Mouse (Mus musculus) forebrain, embryonic 14.5 days (tissue): ENCODE data around the gene Wfdc21. TPM values are rescaled to one million over a fixed set of nuclear protein-coding genes. Genes with fewer than 3 reads are reported as not detected.
A peak's percentile ranks its signal among the peaks of the same experiment; 100 is the strongest.

Experiments used
- ATAC-seq: fragments of 200-750 bp; cut with Nextera tagmentation; 2 replicates; pipeline ENCODE4 v1.8.0; 2017; ENCODE audit warnings: mild to moderate bottlenecking, moderate library complexity
- DNase-seq: peaks from one replicate; pipeline ENCODE4 v3.0.0-alpha.2; 2015; ENCODE audit warnings: low spot score
- H3K27ac ChIP-seq: fragments of 300-500 bp; sonication (generic); 2 replicates; pipeline ENCODE4 v1.5.1; 2014; ENCODE audit warnings: low read depth, mild to moderate bottlenecking, control low read depth, low read length, moderate library complexity
- H3K27me3 ChIP-seq: fragments of 300-500 bp; sonication (generic); replicated peaks from 2 replicates; pipeline ENCODE4 v1.6.1; 2014; ENCODE audit warnings: low read length, control low read depth, mixed read lengths; ENCODE audit not compliant: control insufficient read depth, insufficient read depth
- H3K36me3 ChIP-seq: fragments of 300-500 bp; sonication (generic); 2 replicates; pipeline ENCODE4 v1.6.1; 2014; ENCODE audit warnings: low read length, control low read depth; ENCODE audit not compliant: control insufficient read depth, insufficient read depth
- H3K4me1 ChIP-seq: fragments of 300-500 bp; sonication (generic); 2 replicates; pipeline ENCODE4 v1.6.1; 2014; ENCODE audit warnings: antibody characterized with exemption, low read length, control low read depth; ENCODE audit not compliant: control insufficient read depth, insufficient read depth
- H3K4me2 ChIP-seq: fragments of 300-500 bp; sonication (generic); 2 replicates; pipeline ENCODE4 v1.6.1; 2014; ENCODE audit warnings: mild to moderate bottlenecking, control low read depth, low read length
- H3K4me3 ChIP-seq: fragments of 300-500 bp; sonication (generic); 2 replicates; pipeline ENCODE4 v1.5.1; 2014; ENCODE audit warnings: low read depth, low read length, control low read depth
- H3K9ac ChIP-seq: fragments of 300-500 bp; sonication (generic); 2 replicates; pipeline ENCODE4 v1.6.1; 2014; ENCODE audit warnings: mild to moderate bottlenecking, low read length, control low read depth, moderate library complexity
- H3K9me3 ChIP-seq: fragments of 300-500 bp; sonication (generic); replicated peaks from 2 replicates; pipeline ENCODE4 v1.6.1; 2016; ENCODE audit warnings: low read length, control low read depth, mixed read lengths; ENCODE audit not compliant: control insufficient read depth
- WGBS: fragments of 180-500 bp; shearing (Covaris S2); extraction: QIAGEN DNeasy Blood & Tissue Kit; methylation state at CpG from one replicate; pipeline ENCODE4 v1.1.7; 2014; 5-methylcytosine and 5-hydroxymethylcytosine counted together
- polyA plus RNA-seq: library from polyadenylated mRNA; unstranded; fragments of >200 nt; fragmentation: Nextera tagmentation; extraction: Ambion mirVana; gene quantifications from 2 replicates; pipeline ENCODE4 v1.2.1, GENCODE M21; 2014

Gene Wfdc21
- polyA plus RNA-seq, 1 experiment from 2014 or later = not detected

GRCm38 (mm10) chr11:83789259-83789658 lies 42.5 kb downstream of the Wfdc21 start:
- Histone ChIP-seq H3K4me1 (no peaks in the 10 kb centered on the region), H3K4me2 (no peak overlapping the region), H3K9me3 (no peaks in the 10 kb centered on the region), H3K36me3 (peaks cover 3% of the 10 kb centered on the region; the same call in 1 of the 2 replicates), H3K27ac (no peak overlapping the region), H3K4me3 (no peak overlapping the region), H3K27me3 (no peaks in the 10 kb centered on the region), H3K9ac (no peak overlapping the region)
- ATAC-seq = no peak
- WGBS = 73% methylated on average over 13 of the region's 13 CpGs
- DNase-seq = no peak

GRCm38 (mm10) chr11:83791133-83791532 lies 44.4 kb downstream of the Wfdc21 start:
- Histone ChIP-seq H3K4me3 (no peak overlapping the region), H3K4me2 (no peak overlapping the region), H3K9me3 (no peaks in the 10 kb centered on the region), H3K27me3 (no peaks in the 10 kb centered on the region), H3K4me1 (no peaks in the 10 kb centered on the region; the same call in 1 of the 2 replicates), H3K36me3 (peaks cover 3% of the 10 kb centered on the region; the same call in 1 of the 2 replicates), H3K9ac (no peak overlapping the region), H3K27ac (no peak overlapping the region)
- no peak for ATAC-seq
- no peak for DNase-seq
- WGBS = 76% methylated on average over 4 of the region's 4 CpGs

GRCm38 (mm10) chr11:83792316-83792914 lies 45.7 kb downstream of the Wfdc21 start:
- ATAC-seq (no peak), DNase-seq (no peak)
- Histone ChIP-seq H3K4me1 (no peaks in the 10 kb centered on the region; the same call in 1 of the 2 replicates), H3K9me3 (no peaks in the 10 kb centered on the region), H3K9ac (no peak overlapping the region), H3K36me3 (no peaks in the 10 kb centered on the region), H3K27me3 (no peaks in the 10 kb centered on the region), H3K4me3 (no peak overlapping the region), H3K27ac (no peak overlapping the region), H3K4me2 (no peak overlapping the region)
- WGBS = 87% methylated on average over 12 of the region's 12 CpGs

GRCm38 (mm10) chr11:83793264-83793663 lies 46.5 kb downstream of the Wfdc21 start:
- H3K27me3 ChIP-seq = no peaks in the 10 kb centered on the region
- no peak overlapping the region for H3K27ac ChIP-seq
- DNase-seq (no peak), ATAC-seq (no peak)
- no peaks in the 10 kb centered on the region; the same call in 1 of the 2 replicates for H3K4me1 ChIP-seq
- no peaks in the 10 kb centered on the region for H3K36me3 ChIP-seq
- no peak overlapping the region for H3K9ac ChIP-seq
- WGBS = 84% methylated on average over 14 of the region's 14 CpGs
- no peak overlapping the region for H3K4me3 ChIP-seq
- no peaks in the 10 kb centered on the region for H3K9me3 ChIP-seq
- no peak overlapping the region for H3K4me2 ChIP-seq

DNA sequence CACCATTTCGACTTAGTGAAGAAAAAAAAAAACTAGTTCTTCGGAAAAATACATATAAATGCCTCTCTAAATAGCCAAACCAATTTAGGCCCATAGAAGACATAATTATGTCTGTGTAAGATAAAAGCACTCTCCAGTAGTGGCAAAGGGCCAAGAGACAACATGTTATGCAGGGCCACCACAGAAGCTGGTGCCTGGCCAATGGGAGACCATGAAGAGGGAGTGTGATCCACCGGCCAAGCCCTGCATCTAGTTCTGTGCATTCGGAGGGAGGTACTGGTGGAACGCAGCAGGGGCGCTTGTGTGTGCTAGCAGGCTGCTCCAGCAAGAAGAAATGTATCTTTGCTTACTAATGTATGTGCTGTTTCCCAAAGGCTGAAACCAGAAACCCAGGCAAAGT lies 49.4 kb downstream of the Wfdc21 start:
- H3K27ac ChIP-seq = no peak overlapping the region
- H3K4me2 ChIP-seq = no peak overlapping the region
- no peak overlapping the region for H3K9ac ChIP-seq
- no peaks in the 10 kb centered on the region for H3K9me3 ChIP-seq
- H3K4me1 ChIP-seq = no peaks in the 10 kb centered on the region; the same call in 1 of the 2 replicates
- peak; percentile 80 for ATAC-seq
- 28% methylated on average over 6 of the region's 6 CpGs for WGBS
- H3K36me3 ChIP-seq = no peaks in the 10 kb centered on the region
- peak; percentile 91 for DNase-seq
- H3K4me3 ChIP-seq = no peak overlapping the region
- no peaks in the 10 kb centered on the region for H3K27me3 ChIP-seq

- H3K36me3 ChIP-seq = no peaks in the 10 kb centered on the region
- H3K4me2 ChIP-seq = no peak overlapping the region
- H3K9me3 ChIP-seq = no peaks in the 10 kb centered on the region
- ATAC-seq = no peak
- DNase-seq = no peak
- WGBS = 80% methylated on average over 10 of the region's 10 CpGs
- no peak overlapping the region for H3K4me3 ChIP-seq
- no peak overlapping the region for H3K9ac ChIP-seq
- H3K27me3 ChIP-seq = no peaks in the 10 kb centered on the region
- H3K4me1 ChIP-seq = no peaks in the 10 kb centered on the region; the same call in 1 of the 2 replicates
- H3K27ac ChIP-seq = no peak overlapping the region
Measured at GRCm38 (mm10) chr11:83796980-83797608, 50.4 kb downstream of the Wfdc21 start.

- H3K27me3 ChIP-seq = no peaks in the 10 kb centered on the region
- H3K36me3 ChIP-seq = no peaks in the 10 kb centered on the region
- no peak overlapping the region for H3K4me2 ChIP-seq
- no peak overlapping the region for H3K4me3 ChIP-seq
- H3K9ac ChIP-seq = no peak overlapping the region
- H3K27ac ChIP-seq = no peak overlapping the region
- no peaks in the 10 kb centered on the region for H3K9me3 ChIP-seq
- WGBS = 74% methylated on average over 12 of the region's 12 CpGs
- no peaks in the 10 kb centered on the region; the same call in 1 of the 2 replicates for H3K4me1 ChIP-seq
- no peak for DNase-seq
- no peak for ATAC-seq
Measured at GRCm38 (mm10) chr11:83799871-83800430, 53.2 kb downstream of the Wfdc21 start.

DNA sequence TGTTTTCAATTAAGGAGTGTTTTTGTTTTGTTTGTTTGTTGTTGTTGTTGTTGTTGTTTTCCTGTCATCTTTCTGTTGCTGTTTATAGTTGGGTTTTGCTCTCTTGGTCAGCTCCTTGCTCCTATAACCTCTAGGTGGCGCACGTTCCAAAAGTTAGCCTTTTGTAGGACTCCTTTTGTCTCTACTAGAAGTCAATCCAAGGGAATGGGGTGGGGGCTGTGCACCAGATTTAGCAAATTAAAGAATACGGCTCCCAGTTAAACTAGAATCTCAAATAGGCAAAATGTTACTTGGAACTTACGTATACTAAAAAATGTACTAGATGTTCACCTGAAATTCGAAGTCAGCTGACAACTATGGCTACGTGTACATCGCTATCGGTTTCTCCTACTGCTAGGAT lies 55.4 kb downstream of the Wfdc21 start:
- Histone ChIP-seq H3K4me2 (no peak overlapping the region), H3K9ac (no peak overlapping the region), H3K36me3 (no peaks in the 10 kb centered on the region), H3K27me3 (no peaks in the 10 kb centered on the region), H3K9me3 (no peaks in the 10 kb centered on the region), H3K4me3 (no peak overlapping the region), H3K27ac (no peak overlapping the region), H3K4me1 (no peaks in the 10 kb centered on the region)
- 70% methylated on average over 8 of the region's 8 CpGs for WGBS
- DNase-seq (peak; percentile 55), ATAC-seq (no peak)
